In genomic region chr9:66080804-66081459, GRCm38 (mm10) we compare ENCODE assay signal across 23 mouse cellular contexts. TPM values are rescaled to one million over a fixed set of nuclear protein-coding genes. Genes with fewer than 3 reads are reported as not detected.
DNase-seq lines count a peak whose midpoint lies in the region; ATAC-seq lines count a peak whose summit lies in the region.
"Had no signal": no experiment of that assay in that cellular context is flagged by ENCODE, and none has a peak within 500 bp of the region (broad histone marks: within the 10 kb centered on the region; RNA-seq: fewer than 3 reads in every experiment).

No protein-coding gene starts in this region.

- ATAC-seq in midbrain, embryonic 11.5 days (ENCODE audit: low FRiP score): no peak
- no peak for ATAC-seq in midbrain, embryonic 13.5 days
- peak; percentile 82 for ATAC-seq in lung, embryonic 16.5 days (ENCODE audit: low read depth)
- ATAC-seq in CD4-positive, CD25-positive, alpha-beta regulatory T cell, adult 4 months: no peak
- ATAC-seq: activated CD4-positive, CD25-positive, alpha-beta regulatory T cell, adult 4 months; forebrain, embryonic 16.5 days; Patski had no signal

- no peak overlapping the region for H3K4me3 ChIP-seq in midbrain, embryonic 11.5 days (ENCODE audit: low read depth, low read length)
- H3K4me3 ChIP-seq in midbrain, embryonic 13.5 days (replicated peaks): no peak overlapping the region
- no peak overlapping the region for H3K4me3 ChIP-seq in lung, embryonic 16.5 days (ENCODE audit: low read length)
- H3K4me3 ChIP-seq: embryonic facial prominence, embryonic 13.5 days; forebrain, embryonic 12.5 days; gastrocnemius, adult 2 months; heart, embryonic 13.5 days; hindbrain, embryonic 13.5 days had no signal

- H3K27ac ChIP-seq in midbrain, embryonic 11.5 days (ENCODE audit: low read depth, low read length): no peak overlapping the region
- H3K27ac ChIP-seq in midbrain, embryonic 13.5 days: no peak overlapping the region
- peak overlapping the region; percentile 91 for H3K27ac ChIP-seq in lung, embryonic 16.5 days (ENCODE audit: low read length)
- H3K27ac ChIP-seq: embryonic facial prominence, embryonic 13.5 days; forebrain, embryonic 12.5 days; gastrocnemius, adult 2 months; hindbrain, embryonic 13.5 days had no signal

- H3K4me1 ChIP-seq in midbrain, embryonic 11.5 days (ENCODE audit: control insufficient read depth, insufficient read depth, low read length): no peaks in the 10 kb centered on the region; the same call in 1 of the 2 replicates
- H3K4me1 ChIP-seq in midbrain, embryonic 13.5 days (replicated peaks): no peaks in the 10 kb centered on the region; the same call in 1 of the 2 replicates
- peaks cover 11% of the 10 kb centered on the region for H3K4me1 ChIP-seq in lung, embryonic 16.5 days (replicated peaks; ENCODE audit: control insufficient read depth, insufficient read depth, low read length)

- H3K27me3 ChIP-seq in midbrain, embryonic 11.5 days (ENCODE audit: control insufficient read depth, insufficient read depth, low read length): no peaks in the 10 kb centered on the region
- no peaks in the 10 kb centered on the region for H3K27me3 ChIP-seq in midbrain, embryonic 13.5 days
- H3K27me3 ChIP-seq in lung, embryonic 16.5 days (ENCODE audit: control insufficient read depth, insufficient read depth, low read depth, low read length): no peaks in the 10 kb centered on the region
- H3K27me3 ChIP-seq: CH12.LX; forebrain, embryonic 12.5 days; heart, embryonic 13.5 days; Patski had no signal

- H3K9ac ChIP-seq in midbrain, embryonic 11.5 days (ENCODE audit: low read length): no peak overlapping the region
- H3K9ac ChIP-seq in midbrain, embryonic 13.5 days (replicated peaks): no peak overlapping the region
- no peak overlapping the region for H3K9ac ChIP-seq in lung, embryonic 16.5 days (ENCODE audit: low read length)
- H3K9ac ChIP-seq: embryonic facial prominence, embryonic 13.5 days; forebrain, embryonic 12.5 days; heart, embryonic 13.5 days; hindbrain, embryonic 13.5 days had no signal

- no peaks in the 10 kb centered on the region for H3K36me3 ChIP-seq in midbrain, embryonic 11.5 days (ENCODE audit: control insufficient read depth, insufficient read depth, low read length)
- H3K36me3 ChIP-seq in midbrain, embryonic 13.5 days: 0 out of 2 replicates have a peak, but pooled peaks cover 3% of the 10 kb centered on the region
- H3K36me3 ChIP-seq in lung, embryonic 16.5 days (ENCODE audit: control insufficient read depth, insufficient read depth, low read length): no peaks in the 10 kb centered on the region
- H3K36me3 ChIP-seq: forebrain, embryonic 12.5 days had no signal

- 93% methylated on average over 3 of the region's 3 CpGs for WGBS in midbrain, embryonic 11.5 days
- 89% methylated on average over 3 of the region's 3 CpGs for WGBS in midbrain, embryonic 13.5 days
- 47% methylated on average over 3 of the region's 3 CpGs for WGBS in lung, embryonic 16.5 days

- H3K9me3 ChIP-seq in midbrain, embryonic 11.5 days (ENCODE audit: control insufficient read depth, low read length): no peaks in the 10 kb centered on the region
- H3K9me3 ChIP-seq in midbrain, embryonic 13.5 days: no peaks in the 10 kb centered on the region
- no peaks in the 10 kb centered on the region for H3K9me3 ChIP-seq in lung, embryonic 16.5 days (ENCODE audit: control insufficient read depth, low read length)
- H3K9me3 ChIP-seq: embryonic facial prominence, embryonic 13.5 days; forebrain, embryonic 12.5 days; heart, embryonic 13.5 days; hindbrain, embryonic 13.5 days had no signal

- peak; percentile 37 for DNase-seq in midbrain, embryonic 11.5 days (ENCODE audit: low spot score, missing footprints)
- DNase-seq in lung, postnatal 25 days (ENCODE audit: low spot score): peak; percentile 75
- no peak for DNase-seq in embryo, embryonic 9.5 days (ENCODE audit: extremely low spot score)
- DNase-seq in gastrocnemius, postnatal 10 days: no peak
- DNase-seq: adrenal gland, postnatal 14 days; cerebellum, adult 11-12 months; cerebellum, adult 9-10 months; cerebellum, postnatal 25 days; gastrocnemius, adult 2 months; gastrocnemius, postnatal 36 days; heart, adult 11 months; heart, postnatal 4 days had no signal

- no peak overlapping the region for H3K4me2 ChIP-seq in midbrain, embryonic 11.5 days
- H3K4me2 ChIP-seq in midbrain, embryonic 13.5 days (replicated peaks): no peak overlapping the region
- H3K4me2 ChIP-seq in lung, embryonic 16.5 days (ENCODE audit: low read depth, low read length): no peak overlapping the region
- H3K4me2 ChIP-seq: embryonic facial prominence, embryonic 13.5 days; forebrain, embryonic 12.5 days; heart, embryonic 13.5 days; hindbrain, embryonic 13.5 days had no signal

RNA-seq across cellular contexts. Expression of gene Snx22, which starts 11.4 kb away (rescaled TPM):
- polyA plus RNA-seq in midbrain, embryonic 11.5 days (2014; fragmentation: Nextera tagmentation; extraction: Ambion mirVana): 1.8 and 2.2 TPM in 2 replicates
- 4.0 and 4.9 TPM in 2 replicates for polyA plus RNA-seq in midbrain, embryonic 13.5 days (2015; fragmentation: Nextera tagmentation; extraction: Ambion mirVana)
- 8.6 and 11.2 TPM in 2 replicates for polyA plus RNA-seq in lung, embryonic 16.5 days (2015; fragmentation: Nextera tagmentation; extraction: Ambion mirVana)
- polyA plus RNA-seq in CD4-positive, CD25-positive, alpha-beta regulatory T cell, adult 4 months (2017; shearing (Covaris generic)): 1 to 10 TPM; 1.5 to 2.6 TPM
- 1 to 10 TPM in 1 of 2 experiments, under 1 TPM in 1; 0.80 to 1.4 TPM for total RNA-seq in gastrocnemius, postnatal 10 days (2021)

RNA-seq across cellular contexts. Expression of gene Ppib, which starts 20.9 kb away (rescaled TPM):
- 490 and 501 TPM in 2 replicates for polyA plus RNA-seq in midbrain, embryonic 11.5 days (2014; fragmentation: Nextera tagmentation; extraction: Ambion mirVana)
- polyA plus RNA-seq in midbrain, embryonic 13.5 days (2015; fragmentation: Nextera tagmentation; extraction: Ambion mirVana): 338 and 358 TPM in 2 replicates
- polyA plus RNA-seq in lung, embryonic 16.5 days (2015; fragmentation: Nextera tagmentation; extraction: Ambion mirVana): 678 and 681 TPM in 2 replicates
- 100 to 1,000 TPM; 439 to 492 TPM for polyA plus RNA-seq in CD4-positive, CD25-positive, alpha-beta regulatory T cell, adult 4 months (2017; shearing (Covaris generic))
- 100 to 1,000 TPM; 204 to 237 TPM for total RNA-seq in gastrocnemius, postnatal 10 days (2021)

RNA-seq across cellular contexts. Expression of gene Snx1, which starts 45.5 kb away (rescaled TPM):
- polyA plus RNA-seq in midbrain, embryonic 11.5 days (2014; fragmentation: Nextera tagmentation; extraction: Ambion mirVana): 147 and 150 TPM in 2 replicates
- polyA plus RNA-seq in midbrain, embryonic 13.5 days (2015; fragmentation: Nextera tagmentation; extraction: Ambion mirVana): 101 and 104 TPM in 2 replicates
- polyA plus RNA-seq in lung, embryonic 16.5 days (2015; fragmentation: Nextera tagmentation; extraction: Ambion mirVana): 123 TPM in 2 replicates
- polyA plus RNA-seq in CD4-positive, CD25-positive, alpha-beta regulatory T cell, adult 4 months (2017; shearing (Covaris generic)): 10 to 100 TPM; 94.0 to 96.9 TPM
- 10 to 100 TPM; 36.4 to 42.5 TPM for total RNA-seq in gastrocnemius, postnatal 10 days (2021)

RNA-seq across cellular contexts. Expression of gene Ciao2a, which starts 45.5 kb away (rescaled TPM):
- 156 and 171 TPM in 2 replicates for polyA plus RNA-seq in midbrain, embryonic 11.5 days (2014; fragmentation: Nextera tagmentation; extraction: Ambion mirVana)
- polyA plus RNA-seq in midbrain, embryonic 13.5 days (2015; fragmentation: Nextera tagmentation; extraction: Ambion mirVana): 102 and 104 TPM in 2 replicates
- 139 and 141 TPM in 2 replicates for polyA plus RNA-seq in lung, embryonic 16.5 days (2015; fragmentation: Nextera tagmentation; extraction: Ambion mirVana)
- polyA plus RNA-seq in CD4-positive, CD25-positive, alpha-beta regulatory T cell, adult 4 months (2017; shearing (Covaris generic)): 100 to 1,000 TPM; 142 to 150 TPM
- total RNA-seq in gastrocnemius, postnatal 10 days (2021): 10 to 100 TPM; 39.6 to 46.0 TPM

Comparison
In these comparisons a context has a peak if more than half of its experiments do, and no peak if none do; other contexts are left out.
1. DNase-seq: peak in midbrain, embryonic 11.5 days (single experiment) and lung, postnatal 25 days (single experiment); none in embryo, embryonic 9.5 days (single experiment) and gastrocnemius, postnatal 10 days (single experiment).